Mouse (Mus musculus): ENCODE results near the gene Ddt. TPM values are rescaled to one million over a fixed set of nuclear protein-coding genes. Genes with fewer than 3 reads are reported as not detected.
"Not testable (repeated sequence)": the region's sequence is repeated elsewhere in the genome, so short reads cannot be mapped to it uniquely, and the experiment has no call there.

The Ddt gene
- total RNA-seq, 2 experiments from 2014 or later, result 30.6 to 38.3 TPM

GRCm38 (mm10) chr10:75774102-75774501 lies 888 bp upstream of the Ddt start:
- no peak for DNase-seq (ENCODE audit: low spot score)

GRCm38 (mm10) chr10:75767756-75768155 lies 5.5 kb downstream of the Ddt start:
- DNase-seq (ENCODE audit: low spot score), result not testable (repeated sequence)

DNA sequence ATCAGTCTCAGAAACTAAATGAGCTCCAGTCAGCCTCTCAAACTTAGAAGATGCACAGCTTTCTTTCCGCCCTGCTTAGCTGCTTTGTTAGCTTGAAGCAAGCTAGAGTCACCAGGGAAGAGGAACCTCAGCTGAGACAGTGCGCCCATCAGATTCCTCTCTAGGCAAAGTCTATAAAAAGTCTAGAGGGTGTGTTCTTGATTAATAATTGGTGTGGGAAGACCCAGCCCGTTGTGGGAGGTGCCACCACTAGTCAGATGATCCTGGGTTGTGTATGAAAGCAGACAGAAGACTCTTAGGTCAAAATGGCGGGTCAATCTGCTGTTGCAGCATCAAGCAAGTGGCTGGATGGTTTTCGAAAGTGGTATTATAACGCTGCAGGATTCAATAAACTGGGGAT lies 6.4 kb downstream of the Ddt start:
- no peak for DNase-seq (ENCODE audit: low spot score)

- DNase-seq (ENCODE audit: low spot score), result peak; percentile 72
Observed at GRCm38 (mm10) chr10:75764519-75765473, 8.4 kb downstream of the Ddt start.

DNA sequence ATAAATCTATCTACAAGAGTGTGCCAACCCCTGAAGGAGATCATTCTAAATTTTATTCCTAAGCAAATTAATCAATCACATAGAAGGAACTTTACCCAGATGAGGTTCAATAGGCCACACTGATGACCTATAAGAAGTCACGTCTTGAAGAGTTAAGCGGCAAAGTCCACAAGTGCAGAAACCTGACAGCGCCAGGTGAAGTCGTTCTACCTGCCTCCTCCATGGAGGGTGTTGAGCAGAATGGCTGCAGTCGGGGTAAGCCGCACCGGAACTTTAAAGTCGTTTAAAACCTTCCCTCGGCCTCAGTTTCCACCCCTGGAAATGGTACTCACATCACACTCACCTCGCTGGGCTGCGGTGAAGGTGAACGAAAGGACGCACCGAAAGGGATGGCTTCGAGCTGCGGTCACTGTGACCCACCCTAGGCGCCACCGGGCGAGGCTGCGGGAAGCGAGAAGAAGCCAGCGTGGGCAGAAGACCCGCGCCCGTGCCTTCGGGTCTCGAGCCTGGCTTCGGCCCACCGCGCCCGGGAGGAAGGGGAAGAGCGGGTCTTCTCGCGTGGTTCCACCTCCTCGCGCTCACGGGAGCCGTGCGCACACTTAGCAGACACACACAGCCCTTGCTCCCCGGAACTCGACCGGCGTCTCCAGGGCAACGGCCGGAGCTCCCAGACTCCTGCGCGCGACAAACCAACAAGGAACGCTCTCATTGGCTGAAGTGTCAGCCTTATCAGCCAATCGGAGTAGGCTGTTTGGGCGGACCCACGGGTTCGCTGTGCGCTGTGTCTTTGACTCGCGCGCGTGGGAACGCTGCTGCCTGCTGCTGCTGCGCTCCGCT lies 9.3 kb downstream of the Ddt start, which contains the start of gene Cabin1:
Cabin1 (minus strand) TSS at position 660 of the 837 bp plus-strand sequence.
- DNase-seq (ENCODE audit: low spot score), result peak; percentile 97

GRCm38 (mm10) chr10:75762413-75762812 lies 10.8 kb downstream of the Ddt start:
- DNase-seq (ENCODE audit: low spot score), result no peak

DNA sequence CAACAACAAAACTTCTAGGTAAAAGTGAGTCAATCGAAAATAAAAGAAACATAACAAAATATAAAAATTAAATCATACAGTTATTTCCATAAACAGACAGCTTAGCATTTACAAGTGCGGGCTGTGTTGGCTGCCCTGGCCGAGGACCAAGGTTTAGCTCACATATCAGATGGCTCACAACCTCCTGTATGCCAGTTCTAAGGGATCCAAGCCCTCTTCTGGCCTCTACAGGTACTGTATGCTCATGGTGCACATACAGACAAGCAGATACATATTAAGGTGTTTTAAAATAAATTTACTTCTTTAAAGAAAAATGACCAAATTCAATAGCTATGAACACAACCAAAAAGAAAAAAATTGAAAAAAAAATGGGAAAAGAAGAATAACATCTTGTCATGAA lies 12.9 kb downstream of the Ddt start:
- no peak for DNase-seq (ENCODE audit: low spot score)

DNA sequence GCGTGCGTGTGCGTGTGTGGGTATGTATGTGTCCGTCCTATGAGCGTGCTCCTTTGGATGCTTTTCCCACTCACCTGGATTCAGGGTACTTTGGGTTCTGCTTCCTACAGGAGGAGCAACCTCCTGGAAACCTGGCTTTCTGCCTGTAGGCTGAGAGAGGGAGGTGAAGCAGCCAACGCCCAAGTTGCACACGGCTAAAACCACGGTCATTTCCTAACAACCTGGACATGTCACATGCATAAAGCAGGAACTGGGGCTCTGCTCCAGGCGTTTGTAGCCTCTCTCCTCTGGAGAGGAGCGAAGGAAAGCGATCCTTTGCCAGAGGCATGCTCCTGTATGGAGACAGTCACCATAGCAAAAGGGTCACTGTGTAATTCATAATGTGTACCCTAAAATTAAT lies 16.5 kb downstream of the Ddt start:
- no peak for DNase-seq (ENCODE audit: low spot score)

DNA sequence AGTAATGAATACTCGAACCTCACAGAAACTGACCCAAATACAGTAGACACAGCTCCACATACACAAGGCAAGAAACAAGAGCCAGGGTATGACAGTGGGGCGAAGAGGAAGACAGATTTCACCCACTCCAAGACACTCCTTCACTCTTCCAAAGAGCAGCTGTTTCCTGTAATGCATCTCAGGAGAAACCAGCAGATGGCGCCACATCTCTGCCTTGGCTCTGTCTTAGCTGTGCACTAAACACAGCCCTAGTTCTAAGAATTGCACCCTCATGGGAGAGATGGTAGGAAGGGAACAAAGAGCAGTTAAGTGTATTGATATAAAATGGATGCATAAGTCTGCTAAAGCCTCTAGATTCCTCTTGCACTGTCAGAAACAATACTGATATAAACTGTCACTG lies 29.2 kb downstream of the Ddt start:
- peak; percentile 87 for DNase-seq (ENCODE audit: low spot score)

GRCm38 (mm10) chr10:75743369-75743768 lies 29.8 kb downstream of the Ddt start:
- DNase-seq (ENCODE audit: low spot score), result no peak

DNA sequence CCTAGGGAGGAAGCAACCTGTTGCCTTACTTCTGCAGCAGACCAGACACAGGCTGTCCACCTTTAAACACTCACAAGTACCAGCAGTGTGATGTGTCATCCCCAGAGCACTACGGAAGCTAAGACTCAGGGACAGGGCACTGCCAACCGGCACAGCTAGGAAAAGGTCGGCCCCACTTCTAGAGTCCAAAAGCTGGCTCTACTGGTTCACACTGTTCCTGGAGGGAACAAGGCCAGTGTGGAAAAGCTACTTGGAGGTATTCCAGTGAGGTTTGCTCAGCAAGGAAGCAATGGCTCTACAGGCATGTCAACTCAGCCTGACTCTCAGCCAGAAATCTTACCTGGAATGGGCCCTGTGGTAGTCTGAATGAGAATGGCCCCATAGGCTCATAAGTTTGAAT lies 32.3 kb downstream of the Ddt start:
- peak; percentile 28 for DNase-seq (ENCODE audit: low spot score)

DNA sequence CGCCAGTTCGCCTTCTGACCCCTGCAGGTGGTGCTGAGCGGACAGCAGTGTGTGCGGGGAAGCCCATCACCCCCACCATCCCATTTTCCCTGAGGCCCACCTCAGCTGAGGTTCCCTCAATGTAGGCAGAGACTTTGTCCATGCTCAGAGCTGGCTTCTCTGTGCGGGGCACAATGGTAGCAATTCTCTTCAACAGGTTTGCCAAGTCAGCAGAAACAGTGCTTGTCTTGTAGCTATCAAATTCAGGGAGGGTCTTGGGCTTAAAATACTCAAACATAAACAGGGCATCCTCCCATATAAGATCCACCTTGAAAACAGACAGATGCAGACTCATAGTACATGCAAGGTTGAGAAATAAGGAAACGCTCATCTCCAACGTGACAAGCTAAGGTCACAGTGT lies 47.8 kb downstream of the Ddt start:
- DNase-seq (ENCODE audit: low spot score), result no peak

Other genes starting within 250 kb of the Ddt start
- gene Lrrc75b, start 213.1 kb downstream of the Ddt start, total RNA-seq (2021), result under 1 TPM; 0.11 to 0.12 TPM
- under 1 TPM in 1 of 2 experiments, not detected in 1; 0.78 TPM for gene Ggt1, start 211.8 kb downstream of the Ddt start, total RNA-seq (2021)
- 1 to 10 TPM; 2.4 to 2.8 TPM for gene Ggt5, start 184.1 kb downstream of the Ddt start, total RNA-seq (2021)
- 1 to 10 TPM; 1.8 to 2.3 TPM for gene Susd2, start 129.4 kb downstream of the Ddt start, total RNA-seq (2021)
- 1 to 10 TPM; 7.7 to 8.0 TPM for gene Cabin1, start 9.1 kb downstream of the Ddt start, total RNA-seq (2021)
- gene Gm20441, start 7.5 kb upstream of the Ddt start, total RNA-seq (2021), result not detected
- 1 to 10 TPM; 1.8 to 2.5 TPM for gene Gstt3, start 8.0 kb upstream of the Ddt start, total RNA-seq (2021)
- gene Gstt1, start 25.2 kb upstream of the Ddt start, total RNA-seq (2021), result 1 to 10 TPM; 6.0 to 8.0 TPM
- gene Gstt4, start 49.1 kb upstream of the Ddt start, total RNA-seq (2021), result not detected
- gene Gstt2, start 64.0 kb upstream of the Ddt start, total RNA-seq (2021), result 1 to 10 TPM; 2.6 to 3.4 TPM
- 100 to 1,000 TPM; 150 to 158 TPM for gene Mif, start 86.8 kb upstream of the Ddt start, total RNA-seq (2021)
- under 1 TPM in 1 of 2 experiments, not detected in 1; 0.38 TPM for gene Derl3, start 120.0 kb upstream of the Ddt start, total RNA-seq (2021)
- gene Smarcb1, start 148.2 kb upstream of the Ddt start, total RNA-seq (2021), result 10 to 100 TPM; 14.2 to 16.6 TPM
- 1,000 to 10,000 TPM; 1,419 to 1,763 TPM for gene Chchd10, start 159.7 kb upstream of the Ddt start, total RNA-seq (2021)
- 1 to 10 TPM; 1.8 to 2.6 TPM for gene Mmp11, start 163.1 kb upstream of the Ddt start, total RNA-seq (2021)
- not detected for gene Gm867, start 167.3 kb upstream of the Ddt start, total RNA-seq (2021)
- gene Vpreb3, start 169.6 kb upstream of the Ddt start, total RNA-seq (2021), result not detected
- not detected for gene Gm5134, start 181.1 kb upstream of the Ddt start, total RNA-seq (2021)